Mouse (Mus musculus): ENCODE measurements around the gene Ar.

Gene Ar

DNA sequence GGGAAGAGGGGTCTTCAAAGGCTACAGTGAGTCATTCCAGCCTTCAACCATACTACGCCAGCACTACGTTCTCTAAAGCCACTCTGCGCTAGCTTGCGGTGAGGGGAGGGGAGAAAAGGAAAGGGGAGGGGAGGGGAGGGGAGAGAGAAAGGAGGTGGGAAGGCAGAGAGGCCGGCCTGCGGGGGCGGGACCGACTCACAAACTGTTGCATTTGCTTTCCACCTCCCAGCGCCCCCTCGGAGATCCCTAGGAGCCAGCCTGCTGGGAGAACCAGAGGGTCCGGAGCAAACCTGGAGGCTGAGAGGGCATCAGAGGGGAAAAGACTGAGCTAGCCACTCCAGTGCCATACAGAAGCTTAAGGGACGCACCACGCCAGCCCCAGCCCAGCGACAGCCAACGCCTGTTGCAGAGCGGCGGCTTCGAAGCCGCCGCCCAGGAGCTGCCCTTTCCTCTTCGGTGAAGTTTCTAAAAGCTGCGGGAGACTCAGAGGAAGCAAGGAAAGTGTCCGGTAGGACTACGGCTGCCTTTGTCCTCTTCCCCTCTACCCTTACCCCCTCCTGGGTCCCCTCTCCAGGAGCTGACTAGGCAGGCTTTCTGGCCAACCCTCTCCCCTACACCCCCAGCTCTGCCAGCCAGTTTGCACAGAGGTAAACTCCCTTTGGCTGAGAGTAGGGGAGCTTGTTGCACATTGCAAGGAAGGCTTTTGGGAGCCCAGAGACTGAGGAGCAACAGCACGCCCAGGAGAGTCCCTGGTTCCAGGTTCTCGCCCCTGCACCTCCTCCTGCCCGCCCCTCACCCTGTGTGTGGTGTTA is at the start of gene Ar:
TSS of gene Ar (plus strand) at position 239 of the 812 bp plus-strand sequence.
- peak; percentile 6 to 24 for DNase-seq

DNA sequence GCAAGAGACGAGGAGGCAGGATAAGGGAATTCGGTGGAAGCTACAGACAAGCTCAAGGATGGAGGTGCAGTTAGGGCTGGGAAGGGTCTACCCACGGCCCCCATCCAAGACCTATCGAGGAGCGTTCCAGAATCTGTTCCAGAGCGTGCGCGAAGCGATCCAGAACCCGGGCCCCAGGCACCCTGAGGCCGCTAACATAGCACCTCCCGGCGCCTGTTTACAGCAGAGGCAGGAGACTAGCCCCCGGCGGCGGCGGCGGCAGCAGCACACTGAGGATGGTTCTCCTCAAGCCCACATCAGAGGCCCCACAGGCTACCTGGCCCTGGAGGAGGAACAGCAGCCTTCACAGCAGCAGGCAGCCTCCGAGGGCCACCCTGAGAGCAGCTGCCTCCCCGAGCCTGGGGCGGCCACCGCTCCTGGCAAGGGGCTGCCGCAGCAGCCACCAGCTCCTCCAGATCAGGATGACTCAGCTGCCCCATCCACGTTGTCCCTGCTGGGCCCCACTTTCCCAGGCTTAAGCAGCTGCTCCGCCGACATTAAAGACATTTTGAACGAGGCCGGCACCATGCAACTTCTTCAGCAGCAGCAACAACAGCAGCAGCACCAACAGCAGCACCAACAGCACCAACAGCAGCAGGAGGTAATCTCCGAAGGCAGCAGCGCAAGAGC is 1.3 kb downstream of the Ar start:
- DNase-seq = peak in 1 of 2 experiments; percentile 16

DNA sequence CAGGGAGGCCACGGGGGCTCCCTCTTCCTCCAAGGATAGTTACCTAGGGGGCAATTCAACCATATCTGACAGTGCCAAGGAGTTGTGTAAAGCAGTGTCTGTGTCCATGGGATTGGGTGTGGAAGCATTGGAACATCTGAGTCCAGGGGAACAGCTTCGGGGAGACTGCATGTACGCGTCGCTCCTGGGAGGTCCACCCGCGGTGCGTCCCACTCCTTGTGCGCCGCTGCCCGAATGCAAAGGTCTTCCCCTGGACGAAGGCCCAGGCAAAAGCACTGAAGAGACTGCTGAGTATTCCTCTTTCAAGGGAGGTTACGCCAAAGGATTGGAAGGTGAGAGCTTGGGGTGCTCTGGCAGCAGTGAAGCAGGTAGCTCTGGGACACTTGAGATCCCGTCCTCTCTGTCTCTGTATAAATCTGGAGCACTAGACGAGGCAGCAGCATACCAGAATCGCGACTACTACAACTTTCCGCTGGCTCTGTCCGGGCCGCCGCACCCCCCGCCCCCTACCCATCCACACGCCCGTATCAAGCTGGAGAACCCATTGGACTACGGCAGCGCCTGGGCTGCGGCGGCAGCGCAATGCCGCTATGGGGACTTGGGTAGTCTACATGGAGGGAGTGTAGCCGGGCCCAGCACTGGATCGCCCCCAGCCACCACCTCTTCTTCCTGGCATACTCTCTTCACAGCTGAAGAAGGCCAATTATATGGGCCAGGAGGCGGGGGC is 2.0 kb downstream of the Ar start:
- DNase-seq = no peak

DNA sequence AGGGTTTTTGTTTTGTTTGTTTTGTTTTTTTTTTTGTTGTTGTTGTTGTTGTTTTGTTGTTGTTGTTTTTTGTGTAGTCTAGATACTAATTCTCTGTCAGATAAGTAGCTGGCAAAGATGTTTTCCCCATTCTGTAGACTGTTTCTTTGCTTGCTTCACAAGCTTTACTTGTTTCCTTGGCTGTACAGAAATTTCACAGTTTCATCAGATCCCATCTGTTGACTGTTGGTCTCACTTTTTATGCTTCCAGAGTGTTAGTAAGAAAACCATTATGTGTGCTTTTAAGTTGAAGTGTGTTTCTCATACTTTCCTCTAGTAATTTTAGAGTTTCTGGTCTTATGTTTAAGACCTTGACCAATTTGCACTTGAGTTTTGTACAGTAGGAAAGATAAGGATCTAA is 41.2 kb downstream of the Ar start:
- DNase-seq = no peak

DNA sequence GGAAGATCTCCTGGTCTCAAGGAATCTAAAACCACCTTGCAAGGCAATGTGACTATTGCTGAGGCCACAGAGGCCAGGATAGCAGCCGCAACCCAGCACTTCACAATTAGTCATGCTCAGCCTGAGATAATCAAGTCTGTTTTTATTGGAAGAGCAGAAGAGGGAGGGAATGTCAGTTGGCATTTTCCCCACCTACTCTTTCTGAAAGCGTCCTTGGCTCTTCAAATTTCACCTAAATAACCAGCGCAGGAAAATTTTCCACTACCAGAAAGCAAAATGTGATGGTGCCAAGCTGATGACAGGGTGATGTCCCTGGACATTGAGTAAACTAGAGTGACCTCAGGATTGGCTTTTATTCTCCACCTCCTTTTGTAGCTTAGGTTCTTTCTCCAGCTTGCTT is 57.2 kb downstream of the Ar start:
- no peak for DNase-seq

DNA sequence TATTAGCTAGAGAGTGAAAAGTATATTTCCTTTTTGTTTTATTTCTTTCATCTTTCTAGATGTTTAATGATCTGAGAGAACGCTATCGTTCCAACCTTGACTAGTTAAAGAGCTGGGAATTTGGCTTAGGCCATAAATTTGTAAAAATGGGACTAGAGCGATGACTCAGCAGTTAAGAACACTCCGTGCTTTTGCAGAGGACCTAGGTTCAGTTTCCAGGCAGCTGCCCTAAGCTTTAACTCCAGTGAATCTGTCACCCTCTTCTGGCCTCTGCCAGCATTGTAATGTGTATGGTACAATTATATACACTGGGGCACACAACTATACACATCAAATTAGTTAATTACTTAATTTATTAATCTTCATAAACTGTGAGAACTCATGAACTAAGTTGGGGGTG is 58.6 kb downstream of the Ar start:
- DNase-seq = no peak

DNA sequence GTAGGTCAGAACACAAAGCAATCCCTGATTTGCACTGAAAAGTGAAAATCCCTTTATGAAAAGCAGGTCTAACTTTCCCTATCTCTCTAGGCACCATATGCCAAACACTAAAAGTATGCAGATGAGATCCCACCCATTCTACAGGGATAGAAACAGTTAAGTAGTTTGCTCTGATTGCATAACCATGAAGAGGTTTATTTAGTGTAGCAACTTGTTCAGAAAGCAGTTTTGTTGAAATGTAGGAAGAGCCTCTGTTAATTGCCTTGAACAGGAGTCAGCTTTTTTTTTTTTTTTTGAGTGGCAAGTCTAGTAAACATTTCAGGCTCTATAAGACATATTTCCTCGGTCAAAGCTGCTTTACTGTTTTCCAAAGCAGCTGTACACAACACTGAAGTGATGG is 67.5 kb downstream of the Ar start:
- DNase-seq = no peak

DNA sequence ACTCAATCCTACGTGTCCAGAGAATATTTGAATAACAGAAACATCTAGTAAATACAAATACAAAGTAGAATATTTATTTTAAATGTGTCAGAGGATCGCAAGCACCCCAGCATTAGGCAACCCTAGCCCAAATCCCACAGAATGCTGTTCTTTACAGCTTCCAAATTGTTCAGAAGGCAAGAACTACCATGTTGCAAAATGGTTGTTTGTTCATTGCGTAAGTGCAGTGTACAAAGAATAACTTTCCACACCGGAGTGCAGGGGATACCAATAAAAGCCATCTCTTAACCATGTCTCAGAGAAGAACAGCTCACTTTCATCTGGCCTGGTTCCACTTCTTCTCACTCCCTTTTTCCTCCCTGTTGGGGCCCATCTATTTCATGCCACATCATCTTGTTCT is 90.4 kb downstream of the Ar start:
- DNase-seq = no peak

DNA sequence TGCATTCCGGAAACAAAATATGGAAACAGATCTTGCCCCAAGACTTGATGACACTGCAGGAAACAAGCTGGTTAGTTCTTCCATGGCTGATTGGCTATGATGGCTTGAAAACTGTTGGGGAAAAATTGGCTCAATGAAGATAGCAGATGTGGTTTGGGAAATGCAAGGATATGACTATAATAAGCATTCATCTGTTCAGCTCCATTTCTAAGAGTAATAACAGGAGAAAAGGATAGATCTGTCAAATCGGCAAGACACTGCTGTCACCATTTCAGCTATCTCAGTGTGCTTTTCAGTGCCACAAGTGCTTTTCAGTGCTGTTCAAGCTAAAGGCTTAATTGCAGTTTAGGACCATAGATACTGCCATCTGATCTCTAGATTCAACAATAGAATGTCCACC is 96.5 kb downstream of the Ar start:
- DNase-seq = no peak

DNA sequence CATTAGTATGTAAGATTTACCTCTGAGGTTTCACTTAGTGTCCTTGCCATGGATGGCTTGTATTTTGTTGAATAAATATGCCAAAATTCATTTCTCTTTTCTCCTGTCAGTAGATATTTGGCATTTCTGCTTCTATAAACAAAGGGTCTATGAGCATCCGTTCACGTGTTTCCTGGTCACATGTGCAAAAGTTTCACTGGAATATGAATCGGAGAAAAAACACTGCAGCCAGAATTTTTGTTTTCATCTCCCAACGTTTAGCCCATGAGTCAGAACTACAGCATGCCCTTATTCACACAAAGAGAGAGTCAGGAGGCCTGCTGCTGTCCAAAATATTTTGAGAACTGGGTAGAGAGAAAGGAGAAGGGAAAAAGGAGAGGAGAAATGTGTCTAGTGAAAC is 99.8 kb downstream of the Ar start:
- DNase-seq = no peak

DNA sequence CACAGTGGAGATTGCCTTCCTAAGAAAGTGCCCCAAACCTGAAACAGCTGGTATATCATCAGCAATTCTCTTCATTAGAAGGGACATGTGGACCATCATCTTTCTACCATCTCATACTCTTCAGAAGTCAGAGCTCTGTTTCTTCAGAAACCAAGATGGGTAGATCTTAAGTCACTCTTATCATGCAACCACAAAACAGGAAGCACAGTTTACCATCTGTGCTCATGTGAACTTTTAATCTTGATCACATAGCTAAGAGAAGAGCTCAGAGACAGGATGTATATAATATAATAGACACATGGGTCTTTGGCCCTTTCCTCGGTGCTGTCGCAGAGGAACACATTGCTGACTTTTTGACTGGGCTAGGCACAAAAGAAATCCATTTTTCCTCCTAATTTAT is 111.1 kb downstream of the Ar start:
- DNase-seq = no peak

DNA sequence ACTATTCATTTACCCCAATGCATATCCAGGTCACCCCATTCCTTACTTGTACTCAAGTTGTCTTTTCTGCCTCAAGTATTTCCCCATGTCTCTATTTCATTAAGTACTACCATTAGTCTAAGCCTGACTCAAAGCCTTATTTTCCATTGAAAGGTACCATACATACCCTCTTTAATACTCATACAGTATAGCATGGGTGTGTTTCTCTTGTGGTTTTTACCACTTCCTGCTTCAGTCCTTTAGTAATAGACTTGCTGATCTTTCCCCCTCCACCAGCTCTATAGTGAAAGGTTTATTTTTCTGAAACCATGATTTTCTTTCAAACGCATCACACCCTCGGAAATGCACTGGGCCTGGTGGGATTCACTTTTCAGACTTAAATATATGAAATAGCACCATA is 117.2 kb downstream of the Ar start:
- DNase-seq = no peak

DNA sequence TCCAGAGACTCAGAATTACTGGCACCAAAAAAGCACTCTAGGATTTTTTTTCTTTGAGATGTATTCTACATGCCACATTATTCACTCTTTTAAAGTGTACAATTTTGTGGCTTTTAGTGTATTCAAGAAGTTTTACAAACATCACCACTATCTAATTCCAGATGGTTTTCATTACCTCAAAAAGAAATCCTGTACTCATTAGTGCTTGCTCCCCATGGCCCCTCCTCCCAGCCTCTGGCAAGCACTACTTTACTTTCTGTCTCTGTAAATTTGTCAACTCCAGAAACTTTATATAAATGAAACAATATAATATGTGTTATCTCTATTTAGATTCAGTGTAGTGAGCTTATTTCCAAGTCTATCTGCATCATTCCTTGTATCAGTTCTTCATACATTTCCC is 122.8 kb downstream of the Ar start:
- DNase-seq = no peak

DNA sequence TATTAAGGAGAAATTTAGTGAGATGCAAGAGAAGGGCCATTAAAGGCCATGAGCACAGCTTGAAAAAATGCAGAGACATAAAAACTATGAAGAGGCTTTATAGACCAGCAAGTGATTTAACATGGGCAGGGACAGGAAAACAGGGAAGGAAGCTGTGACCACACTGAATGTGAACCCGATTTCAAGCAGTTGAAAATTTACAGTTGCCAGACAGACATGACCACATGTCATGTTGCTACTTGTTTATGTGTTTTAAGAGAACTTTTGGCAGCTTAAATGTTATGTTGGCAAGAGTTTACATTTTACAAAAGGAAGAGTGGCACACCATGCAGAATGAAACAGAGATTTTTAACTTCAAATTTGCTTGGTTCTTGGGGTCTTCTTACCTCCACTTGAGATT is 143.2 kb downstream of the Ar start:
- DNase-seq = no peak

DNA sequence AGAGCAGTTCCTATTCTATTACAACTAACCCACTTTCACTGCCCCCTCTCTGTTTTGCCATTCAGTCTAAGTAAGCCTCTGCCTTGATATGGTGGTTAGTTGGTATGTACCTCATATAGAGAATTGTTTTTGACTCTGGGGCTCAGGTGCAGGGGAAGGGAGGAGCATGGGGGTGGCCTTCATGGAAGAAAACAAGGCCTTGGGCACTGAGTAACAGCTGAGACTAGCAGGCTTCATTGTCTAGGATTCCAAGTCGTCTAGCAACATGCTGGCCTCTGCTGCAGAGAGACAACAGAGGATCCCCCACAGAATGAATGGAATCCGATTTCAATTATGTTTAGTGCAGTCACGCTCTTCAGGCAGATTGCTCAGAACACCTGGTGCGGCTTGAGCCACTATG is 152.1 kb downstream of the Ar start:
- no peak for DNase-seq

DNA sequence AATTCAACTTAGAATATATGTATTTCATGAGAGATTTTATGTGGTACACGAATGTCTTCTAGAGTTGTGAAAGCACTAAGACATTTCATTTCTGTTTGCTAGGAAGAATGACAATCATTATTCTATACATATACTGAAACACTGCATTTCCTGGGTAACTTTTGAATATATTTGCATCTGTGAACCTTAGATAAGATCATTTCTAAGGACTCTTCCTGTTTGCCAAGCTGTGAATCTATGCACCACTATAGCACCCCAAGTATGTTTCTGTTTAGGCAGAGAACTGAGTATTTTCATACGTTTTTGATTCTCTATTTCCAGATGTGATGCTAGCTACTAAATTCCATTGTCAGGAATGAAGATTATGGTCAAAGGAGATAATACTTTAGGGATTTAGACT is 153.4 kb downstream of the Ar start:
- DNase-seq = no peak

DNA sequence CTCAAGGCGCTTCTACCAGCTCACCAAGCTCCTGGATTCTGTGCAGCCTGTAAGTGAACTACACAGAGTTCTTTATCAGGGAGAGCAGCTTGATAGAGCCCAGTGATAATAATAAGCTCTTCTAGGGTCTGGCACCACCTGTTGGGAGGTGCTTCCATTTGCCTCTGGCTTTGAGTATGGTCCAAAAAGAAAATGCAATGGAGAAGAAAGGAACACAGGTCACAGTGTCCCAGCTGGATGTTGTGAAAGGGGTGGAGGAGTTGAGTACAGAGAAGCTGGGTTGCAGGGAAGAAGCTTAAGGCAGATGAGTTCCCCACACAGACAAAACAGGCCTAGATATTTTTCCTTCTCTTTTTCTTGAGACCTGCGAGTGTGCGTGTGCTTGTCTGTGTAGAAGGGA is 167.4 kb downstream of the Ar start:
- DNase-seq = no peak

DNA sequence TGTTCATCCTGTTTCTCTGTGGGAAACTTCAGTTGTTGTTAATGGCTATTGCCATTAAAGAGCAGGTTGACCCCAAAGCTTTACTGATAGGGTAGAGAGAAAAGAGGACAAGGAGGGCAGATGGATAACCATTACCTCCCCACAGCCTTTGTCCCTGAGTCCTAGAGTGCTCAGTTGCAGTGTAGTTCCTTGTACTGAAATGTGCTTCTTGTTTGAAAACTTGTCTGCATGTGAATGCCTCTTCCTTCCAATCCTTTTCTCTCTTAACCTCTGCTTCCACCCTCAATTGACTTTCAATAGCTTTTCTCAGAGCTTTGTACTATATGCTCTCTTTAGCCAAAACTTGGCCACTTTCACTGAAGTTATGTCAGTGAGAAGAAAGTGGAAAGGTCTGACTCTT is 168.9 kb downstream of the Ar start:
- no peak for DNase-seq

DNA sequence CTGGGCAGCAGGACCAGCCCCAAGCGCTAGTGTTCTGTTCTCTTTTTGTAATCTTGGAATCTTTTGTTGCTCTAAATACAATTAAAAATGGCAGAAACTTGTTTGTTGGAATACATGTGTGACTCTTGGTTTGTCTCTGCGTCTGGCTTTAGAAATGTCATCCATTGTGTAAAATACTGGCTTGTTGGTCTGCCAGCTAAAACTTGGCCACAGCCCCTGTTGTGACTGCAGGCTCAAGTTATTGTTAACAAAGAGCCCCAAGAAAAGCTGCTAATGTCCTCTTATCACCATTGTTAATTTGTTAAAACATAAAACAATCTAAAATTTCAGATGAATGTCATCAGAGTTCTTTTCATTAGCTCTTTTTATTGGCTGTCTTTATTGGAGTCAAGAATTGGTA is 174.5 kb downstream of the Ar start:
- no peak for DNase-seq

DNA sequence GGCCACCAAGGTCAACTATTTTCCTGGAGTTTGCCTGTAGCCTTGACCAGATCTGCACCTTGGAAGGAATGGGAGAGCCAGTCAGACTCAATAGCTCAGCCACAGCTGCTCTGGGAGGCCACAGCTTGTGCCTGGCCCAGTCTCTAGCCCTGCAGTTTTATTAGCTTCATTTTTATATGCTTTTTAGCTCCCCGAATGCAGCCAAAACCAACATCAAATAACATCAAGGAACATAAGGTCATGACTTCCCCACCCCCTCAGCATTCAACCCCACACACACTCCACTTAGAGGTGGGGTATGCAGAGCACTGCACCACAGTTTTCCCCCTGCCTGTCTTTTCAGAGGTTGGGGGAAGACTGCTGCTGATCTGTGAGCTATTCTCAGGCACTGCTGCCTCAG is 198.9 kb downstream of the Ar start:
- DNase-seq = no peak

DNA sequence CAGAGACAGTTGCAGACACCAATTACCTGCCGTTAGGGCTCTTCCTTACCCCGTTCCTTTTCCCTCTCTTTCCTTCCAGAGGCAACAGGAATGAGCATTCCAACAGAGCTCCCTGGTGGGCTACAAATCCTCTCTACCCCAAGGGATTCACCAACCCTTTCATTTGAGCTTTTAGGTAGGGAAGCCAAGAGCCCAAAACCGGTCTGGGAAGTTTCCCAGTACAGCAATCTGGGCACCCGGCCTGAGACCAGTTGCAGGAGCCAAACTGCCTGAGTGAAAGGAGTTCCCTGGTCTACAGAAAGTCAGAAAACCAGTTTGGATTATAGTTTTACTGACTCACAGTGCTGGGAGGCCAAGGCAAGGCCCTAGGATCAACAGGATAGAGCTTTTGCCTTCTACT is 199.5 kb downstream of the Ar start:
- peak; percentile 4 to 19 for DNase-seq

Measured in lung, postnatal 4 days (tissue).